8 mouse cellular contexts compared by ENCODE assay signal in the genomic region with DNA sequence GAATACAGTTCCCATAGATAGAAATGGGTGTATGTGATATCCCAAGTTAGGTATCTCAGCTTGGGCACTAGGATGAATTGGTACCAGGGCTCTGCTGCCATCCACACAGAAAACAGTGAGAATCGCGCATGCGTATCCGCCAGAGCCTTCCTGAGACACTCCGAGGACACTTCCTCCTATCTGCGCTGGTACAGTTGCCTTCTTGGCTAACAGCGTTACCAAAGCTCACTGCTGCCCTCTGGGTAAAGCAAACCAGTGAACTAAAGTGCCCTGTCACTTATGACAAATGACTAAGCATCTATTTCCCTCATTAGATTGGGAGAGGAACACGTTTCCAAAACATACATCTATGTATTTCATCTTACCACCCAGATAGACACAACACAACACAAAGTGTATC.
A peak's percentile ranks its signal among the peaks of the same experiment; 100 is the strongest.
DNase-seq lines count a peak whose midpoint lies in the region; ATAC-seq and TF ChIP-seq lines count a peak whose summit lies in the region.

No protein-coding gene starts in this region.

- no peak overlapping the region for H3K4me2 ChIP-seq in forebrain, embryonic 14.5 days (ENCODE audit: low read length)
- no peak overlapping the region for H3K4me2 ChIP-seq in forebrain, embryonic 12.5 days
- no peak overlapping the region for H3K4me2 ChIP-seq in lung, embryonic 14.5 days
- no peak overlapping the region for H3K4me2 ChIP-seq in intestine, embryonic 15.5 days (replicated peaks)

- DNase-seq in forebrain, embryonic 14.5 days (ENCODE audit: low spot score), result peak; percentile 4
- DNase-seq in CD8-positive naive resting alpha-beta T cell, adult 2 months (ENCODE audit: low read depth in 2 of 2, low spot score in 2 of 2), result peak; percentile 71 to 81
- DNase-seq in kidney, postnatal 25 days, result peak; percentile 63 to 76
- peak; percentile 50 for DNase-seq in lung, embryonic 14.5 days
- DNase-seq in spleen, postnatal 14 days (ENCODE audit: low spot score in 2 of 2), result peak; percentile 55 to 72

- H3K9me3 ChIP-seq in forebrain, embryonic 14.5 days (replicated peaks; ENCODE audit: control insufficient read depth, low read length), result no peaks in the 10 kb centered on the region
- no peaks in the 10 kb centered on the region for H3K9me3 ChIP-seq in forebrain, embryonic 12.5 days
- no peaks in the 10 kb centered on the region for H3K9me3 ChIP-seq in lung, embryonic 14.5 days (ENCODE audit: low read depth, low read length)
- H3K9me3 ChIP-seq in intestine, embryonic 15.5 days, result no peaks in the 10 kb centered on the region

- TF ChIP-seq CTCF in lung, embryonic 14.5 days (IDR thresholded peaks at IDR 0.05; ENCODE audit: low read depth), result peak; percentile 36

- no peak overlapping the region for H3K27ac ChIP-seq in forebrain, embryonic 14.5 days (ENCODE audit: low read depth, low read length)
- H3K27ac ChIP-seq in forebrain, embryonic 12.5 days, result no peak overlapping the region
- no peak overlapping the region for H3K27ac ChIP-seq in lung, embryonic 14.5 days (ENCODE audit: low read depth)
- H3K27ac ChIP-seq in intestine, embryonic 15.5 days, result no peak overlapping the region

- 67% methylated on average over 8 of the region's 8 CpGs for WGBS in forebrain, embryonic 14.5 days
- 69% methylated on average over 8 of the region's 8 CpGs for WGBS in forebrain, embryonic 12.5 days
- 42% methylated on average over 8 of the region's 8 CpGs for whole genome bisulfite sequencing in lung, embryonic 14.5 days
- 53% methylated on average over 8 of the region's 8 CpGs for WGBS in intestine, embryonic 15.5 days

- no peak overlapping the region for H3K9ac ChIP-seq in forebrain, embryonic 14.5 days (ENCODE audit: low read length)
- H3K9ac ChIP-seq in forebrain, embryonic 12.5 days, result no peak overlapping the region
- H3K9ac ChIP-seq in lung, embryonic 14.5 days, result no peak overlapping the region
- no peak overlapping the region for H3K9ac ChIP-seq in intestine, embryonic 15.5 days

- no peak overlapping the region for H3K4me3 ChIP-seq in forebrain, embryonic 14.5 days (ENCODE audit: low read depth, low read length)
- no peak overlapping the region for H3K4me3 ChIP-seq in forebrain, embryonic 12.5 days (replicated peaks)
- no peak overlapping the region for H3K4me3 ChIP-seq in lung, embryonic 14.5 days (ENCODE audit: low read depth, low read length)
- no peak overlapping the region for H3K4me3 ChIP-seq in intestine, embryonic 15.5 days (replicated peaks)

- ATAC-seq in forebrain, embryonic 14.5 days, result no peak
- ATAC-seq in forebrain, embryonic 12.5 days (ENCODE audit: low FRiP score), result no peak
- peak; percentile 98 for ATAC-seq in erythroblast, adult 5-6 weeks (replicated peaks; ENCODE audit: low FRiP score, poor library complexity, severe bottlenecking)
- no peak for ATAC-seq in lung, embryonic 14.5 days (ENCODE audit: insufficient read depth)
- ATAC-seq in intestine, embryonic 15.5 days, result no peak

- H3K36me3 ChIP-seq in forebrain, embryonic 14.5 days (ENCODE audit: control insufficient read depth, insufficient read depth, low read length), result no peaks in the 10 kb centered on the region
- H3K36me3 ChIP-seq in forebrain, embryonic 12.5 days (replicated peaks), result no peaks in the 10 kb centered on the region
- H3K36me3 ChIP-seq in lung, embryonic 14.5 days (ENCODE audit: insufficient read depth), result no peaks in the 10 kb centered on the region
- no peaks in the 10 kb centered on the region for H3K36me3 ChIP-seq in intestine, embryonic 15.5 days

- H3K4me1 ChIP-seq in forebrain, embryonic 14.5 days (ENCODE audit: control insufficient read depth, insufficient read depth, low read length), result no peaks in the 10 kb centered on the region
- no peaks in the 10 kb centered on the region for H3K4me1 ChIP-seq in forebrain, embryonic 12.5 days
- no peaks in the 10 kb centered on the region for H3K4me1 ChIP-seq in lung, embryonic 14.5 days (ENCODE audit: insufficient read depth)
- H3K4me1 ChIP-seq in intestine, embryonic 15.5 days (replicated peaks), result no peaks in the 10 kb centered on the region

- no peaks in the 10 kb centered on the region for H3K27me3 ChIP-seq in forebrain, embryonic 14.5 days (replicated peaks; ENCODE audit: control insufficient read depth, insufficient read depth, low read length)
- no peaks in the 10 kb centered on the region for H3K27me3 ChIP-seq in forebrain, embryonic 12.5 days
- no peaks in the 10 kb centered on the region for H3K27me3 ChIP-seq in lung, embryonic 14.5 days (ENCODE audit: insufficient read depth, low read length)
- H3K27me3 ChIP-seq in intestine, embryonic 15.5 days (replicated peaks), result no peaks in the 10 kb centered on the region

Comparison
In these comparisons a context has a peak if more than half of its experiments do, and no peak if none do; other contexts are left out.
1. DNase-seq: peak in every context shown above with its lines; median percentile 76 in CD8-positive naive resting alpha-beta T cell, adult 2 months; 70 in kidney, postnatal 25 days; 64 in spleen, postnatal 14 days; 50 in lung, embryonic 14.5 days; 4 in forebrain, embryonic 14.5 days.